Mouse (Mus musculus) thymus, postnatal 10 days (tissue): Measurements from ENCODE around the gene Gab1.

Source experiments
- DNase-seq, 2 experiments: peaks; one replicate each; pipeline ENCODE4 v3.0.0; 2021; ENCODE audit warnings: low spot score in 2 of 2

Gene Gab1

GRCm38 (mm10) chr8:80880196-80881106 lies at the start of gene Gab1:
TSS of gene Gab1 (minus strand) at chr8:80880519.
- DNase-seq = peak; percentile 66 to 69

- DNase-seq = no peak
These were observed 48.5 kb upstream of the Gab1 start for GRCm38 (mm10) chr8:80928770-80929169.

- DNase-seq = no peak
These were observed 43.5 kb upstream of the Gab1 start for GRCm38 (mm10) chr8:80923794-80924316.

GRCm38 (mm10) chr8:80922642-80923041 lies 42.3 kb upstream of the Gab1 start:
- DNase-seq = no peak

DNA sequence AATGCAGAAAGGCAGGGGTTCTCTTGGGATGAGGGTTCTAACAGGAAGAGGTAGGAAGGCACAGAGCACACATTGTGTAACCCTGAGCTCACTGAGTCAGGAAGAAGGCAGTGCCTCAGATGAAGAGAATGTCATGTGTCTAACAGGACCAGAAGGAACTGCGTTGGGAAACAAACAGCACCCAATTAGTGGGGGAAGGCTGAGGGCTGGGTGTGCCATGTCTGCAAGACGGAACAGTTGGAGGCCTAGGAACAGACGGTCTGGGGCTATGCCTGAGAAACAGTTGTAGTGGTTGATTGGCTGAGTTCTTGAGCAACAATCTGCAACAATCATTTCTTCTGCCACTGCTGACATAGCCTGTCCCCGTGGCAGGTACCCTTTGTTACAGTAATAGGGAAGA lies 38.8 kb upstream of the Gab1 start:
- DNase-seq = no peak

DNA sequence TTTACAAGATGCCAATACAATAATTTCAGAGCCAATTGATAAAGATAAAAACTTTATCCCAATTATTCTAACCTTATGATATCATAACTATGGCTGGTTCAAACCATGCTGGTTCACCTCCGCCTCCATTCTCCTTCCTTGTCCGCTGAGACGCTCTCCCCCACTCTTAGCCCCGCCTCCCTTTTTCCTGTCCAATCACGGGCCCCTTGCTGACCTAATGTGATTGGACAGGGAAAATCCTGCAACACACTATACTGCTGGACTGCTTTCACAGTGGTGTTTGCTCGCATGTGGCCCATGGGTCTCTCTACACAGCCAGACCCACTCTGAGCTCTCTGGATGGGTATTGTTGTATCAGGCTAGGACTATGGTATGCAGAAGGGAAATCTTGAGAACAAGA lies 38.2 kb upstream of the Gab1 start:
- no peak for DNase-seq

DNA sequence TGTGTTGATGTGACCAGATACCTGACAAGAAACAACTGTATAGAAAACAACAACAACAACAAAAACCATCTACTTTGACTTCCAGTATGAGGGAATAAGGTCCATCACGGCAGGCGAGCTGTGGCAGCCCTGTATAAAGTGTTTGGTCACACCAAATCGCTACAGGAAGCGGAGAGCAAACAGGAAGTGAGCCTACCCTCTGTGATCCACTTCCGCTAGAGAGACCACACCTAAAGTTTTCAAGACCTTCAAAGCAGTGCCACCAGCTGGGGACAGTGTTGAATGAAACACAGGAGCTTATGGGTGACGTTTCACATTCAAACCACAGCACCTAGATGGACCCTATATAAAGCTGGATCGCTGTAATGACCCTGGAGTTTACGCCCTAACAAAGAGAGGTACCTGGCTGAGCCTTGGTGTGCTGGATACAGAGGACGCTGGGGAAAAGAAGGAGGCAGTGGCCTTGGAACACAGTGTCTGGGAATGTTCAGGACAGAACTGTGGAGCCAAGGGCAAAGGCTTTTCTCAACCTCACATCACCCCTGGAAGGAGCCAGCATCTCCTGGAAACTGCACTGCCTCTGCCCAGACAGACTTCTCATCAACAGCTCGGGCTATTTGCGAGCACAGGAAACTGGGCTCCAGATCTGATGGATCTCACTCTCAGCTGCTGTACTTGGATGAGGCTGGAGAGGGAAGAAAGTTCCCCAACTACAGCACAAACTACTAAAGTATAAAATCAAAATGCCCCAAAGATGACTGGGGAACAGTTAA lies 36.3 kb upstream of the Gab1 start:
- no peak for DNase-seq

DNA sequence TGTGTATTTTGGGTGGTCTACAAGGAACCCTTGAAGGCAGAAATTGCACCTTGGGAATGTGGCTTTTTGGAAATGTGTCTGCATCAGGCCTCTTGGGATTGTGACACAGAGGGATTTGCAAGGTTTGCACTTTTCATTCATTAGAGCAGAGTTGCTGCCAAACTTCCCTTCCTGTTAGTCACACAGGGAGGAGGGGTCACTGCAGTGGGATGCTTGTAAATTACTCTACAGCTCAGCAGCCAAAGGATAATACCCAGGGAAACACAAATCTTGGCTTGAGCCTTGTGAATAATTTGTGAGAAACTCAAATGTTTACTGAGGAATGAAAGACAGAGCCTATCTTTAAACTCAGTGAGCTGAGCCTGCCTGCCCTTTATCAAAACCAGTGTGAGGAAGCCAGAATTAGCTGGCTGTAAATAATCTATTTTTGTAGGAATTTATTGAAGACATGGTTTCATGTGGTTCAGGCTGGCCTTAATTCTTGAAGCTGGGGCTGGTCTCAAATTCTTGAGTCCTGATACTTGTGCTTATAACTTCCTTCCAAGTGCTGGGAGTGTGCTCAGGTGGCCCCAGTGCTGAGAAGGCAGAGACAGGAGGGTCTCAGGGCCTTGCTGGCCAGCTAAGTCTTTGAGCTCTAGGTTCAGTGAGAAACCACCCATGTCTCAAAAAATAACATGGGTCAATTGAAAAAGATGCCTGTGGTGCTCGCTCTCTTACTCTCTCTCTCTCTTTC lies 32.9 kb upstream of the Gab1 start:
- DNase-seq = no peak

DNA sequence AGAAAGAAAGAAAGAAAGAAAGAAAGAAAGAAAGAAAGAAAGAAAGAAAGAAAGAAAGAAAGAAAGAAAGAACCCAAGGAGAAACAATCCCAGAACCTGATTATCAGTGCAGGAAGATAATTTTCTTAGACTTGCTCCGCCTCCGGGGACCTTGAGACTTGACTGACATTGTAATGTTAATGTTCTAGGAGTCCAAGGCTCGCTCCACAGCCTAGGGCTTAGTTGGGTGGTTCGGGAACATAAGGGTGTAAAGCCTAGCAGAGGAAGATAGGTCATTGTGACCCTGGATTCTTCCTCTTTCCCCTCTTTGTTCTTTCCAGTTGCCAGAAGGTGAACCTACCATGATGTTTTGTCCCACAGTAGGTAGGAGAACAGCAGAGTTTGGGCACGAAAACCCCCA lies 31.1 kb upstream of the Gab1 start:
- no peak for DNase-seq

DNA sequence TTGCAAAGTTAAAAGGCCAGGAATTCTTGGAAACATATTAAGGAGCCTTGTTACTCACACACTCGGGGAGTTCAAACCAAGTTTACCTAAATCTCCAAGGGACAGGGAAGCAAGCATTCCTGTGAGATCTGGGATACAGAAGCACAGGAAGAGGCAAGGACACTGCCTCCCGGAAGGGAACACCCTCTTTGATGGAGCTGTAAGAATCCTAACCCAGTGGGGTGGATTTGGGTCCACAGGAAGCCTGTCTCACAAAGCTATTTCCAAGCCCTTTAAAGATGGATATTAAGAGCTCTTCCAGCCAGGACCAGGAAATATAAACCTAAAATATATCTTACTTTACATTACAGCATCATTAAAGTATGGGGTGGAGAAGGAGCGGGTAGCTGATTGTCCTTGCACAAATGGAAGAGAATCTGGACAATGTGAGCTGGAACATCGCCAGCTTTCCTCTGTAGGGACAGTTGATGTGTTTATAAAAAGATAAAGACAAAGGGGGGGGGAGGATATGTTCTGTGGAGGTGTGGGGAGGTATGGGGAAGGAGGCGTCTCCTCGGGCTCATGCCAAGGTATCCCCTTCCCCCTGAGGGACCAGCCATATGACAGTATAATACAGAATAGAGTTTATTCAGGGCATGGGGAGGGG lies 28.1 kb upstream of the Gab1 start:
- no peak for DNase-seq

GRCm38 (mm10) chr8:80902354-80902753 lies 22.0 kb upstream of the Gab1 start:
- no peak for DNase-seq

DNA sequence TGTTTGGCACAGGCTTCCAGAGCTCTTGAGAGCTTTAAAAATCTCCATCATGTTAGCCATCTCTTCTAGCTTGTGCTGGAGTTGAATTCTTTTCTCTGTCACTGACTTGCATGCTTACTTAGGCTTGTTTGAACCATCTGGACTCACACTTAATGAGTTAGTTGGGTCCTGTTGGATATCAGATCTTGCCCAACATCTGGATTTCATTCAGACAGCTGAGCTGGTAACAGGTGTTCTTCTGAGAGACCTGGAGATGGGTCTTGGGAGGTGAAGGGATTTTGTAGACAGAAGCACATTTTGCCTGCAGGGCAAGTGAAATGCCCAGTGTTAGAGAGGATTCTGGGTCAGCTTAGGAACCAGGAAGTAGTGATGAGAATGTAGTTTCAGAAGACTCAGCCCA lies 19.0 kb upstream of the Gab1 start:
- DNase-seq = no peak

- DNase-seq = no peak
These were observed 15.7 kb upstream of the Gab1 start for GRCm38 (mm10) chr8:80896026-80896425.

GRCm38 (mm10) chr8:80895397-80895796 lies 15.1 kb upstream of the Gab1 start:
- no peak for DNase-seq

GRCm38 (mm10) chr8:80894528-80894927 lies 14.2 kb upstream of the Gab1 start:
- no peak for DNase-seq

- DNase-seq = peak; percentile 8 to 31
These were observed 708 bp downstream of the Gab1 start for GRCm38 (mm10) chr8:80879426-80880195.

DNA sequence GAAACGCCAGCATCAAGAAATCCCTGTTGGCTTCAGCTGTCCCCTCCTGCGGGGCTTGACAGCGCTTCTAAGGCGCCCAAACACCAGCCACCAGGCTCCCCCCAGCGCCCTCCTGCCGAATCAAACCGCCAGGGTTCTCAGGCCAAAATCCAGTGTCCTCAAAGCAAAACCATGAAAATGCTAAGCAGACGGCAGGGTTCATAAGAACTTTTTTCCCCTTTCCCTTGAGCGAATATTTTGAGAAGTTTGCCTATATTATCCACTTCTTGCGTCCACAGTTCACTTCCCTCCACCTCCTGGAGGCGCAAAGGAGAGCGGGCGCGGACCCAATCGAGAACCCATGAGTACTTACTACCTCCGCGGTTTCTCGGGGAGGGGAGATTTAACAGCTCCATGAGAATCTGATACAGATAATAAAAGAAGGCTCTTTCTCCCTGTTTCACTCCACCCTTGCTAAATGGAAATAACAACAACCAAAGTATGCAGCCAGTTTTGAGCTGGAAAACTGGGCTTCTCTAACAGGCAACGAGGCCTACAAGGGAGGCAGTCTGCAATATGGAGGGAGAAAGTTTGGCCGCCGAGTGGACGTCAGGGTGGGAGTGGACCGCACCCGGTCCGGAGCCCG lies 1.4 kb downstream of the Gab1 start:
- DNase-seq = no peak

DNA sequence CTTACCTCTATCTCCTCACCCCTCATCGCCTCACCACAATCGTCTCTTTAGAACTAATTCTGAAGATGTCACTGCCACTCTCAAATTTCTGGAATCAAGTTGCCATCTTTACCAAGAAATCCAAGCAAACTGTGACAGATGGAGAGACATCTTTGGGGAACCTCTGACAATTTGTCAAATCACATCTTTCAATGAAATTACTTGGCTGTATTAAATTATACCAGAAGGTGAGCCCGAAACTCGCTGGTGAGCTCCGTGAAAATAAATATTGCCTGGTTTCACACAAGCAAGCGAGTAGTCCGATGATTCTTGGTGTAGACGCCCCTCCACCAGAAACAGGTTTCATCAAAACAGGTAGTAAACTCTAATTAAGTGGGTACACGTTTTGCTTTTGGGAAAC lies 2.2 kb downstream of the Gab1 start:
- no peak for DNase-seq

DNA sequence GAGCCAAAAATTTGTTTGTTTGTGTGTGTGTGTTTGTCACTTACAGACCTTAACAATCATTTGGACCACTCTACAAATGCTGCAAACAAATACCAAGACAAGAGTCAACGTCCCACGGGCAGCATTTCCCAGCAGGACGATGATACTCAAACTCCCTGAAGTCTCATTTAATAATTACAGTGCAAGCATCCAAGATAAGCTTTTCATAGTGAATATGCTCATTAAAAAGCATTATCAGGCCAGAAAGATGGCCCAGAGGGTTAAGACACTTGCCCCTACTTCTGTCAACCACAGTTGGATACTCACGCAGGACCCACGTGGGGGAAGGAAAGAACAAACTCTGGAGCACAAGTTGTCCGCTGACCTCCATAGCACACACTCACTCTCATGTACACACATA lies 4.8 kb downstream of the Gab1 start:
- DNase-seq = no peak

DNA sequence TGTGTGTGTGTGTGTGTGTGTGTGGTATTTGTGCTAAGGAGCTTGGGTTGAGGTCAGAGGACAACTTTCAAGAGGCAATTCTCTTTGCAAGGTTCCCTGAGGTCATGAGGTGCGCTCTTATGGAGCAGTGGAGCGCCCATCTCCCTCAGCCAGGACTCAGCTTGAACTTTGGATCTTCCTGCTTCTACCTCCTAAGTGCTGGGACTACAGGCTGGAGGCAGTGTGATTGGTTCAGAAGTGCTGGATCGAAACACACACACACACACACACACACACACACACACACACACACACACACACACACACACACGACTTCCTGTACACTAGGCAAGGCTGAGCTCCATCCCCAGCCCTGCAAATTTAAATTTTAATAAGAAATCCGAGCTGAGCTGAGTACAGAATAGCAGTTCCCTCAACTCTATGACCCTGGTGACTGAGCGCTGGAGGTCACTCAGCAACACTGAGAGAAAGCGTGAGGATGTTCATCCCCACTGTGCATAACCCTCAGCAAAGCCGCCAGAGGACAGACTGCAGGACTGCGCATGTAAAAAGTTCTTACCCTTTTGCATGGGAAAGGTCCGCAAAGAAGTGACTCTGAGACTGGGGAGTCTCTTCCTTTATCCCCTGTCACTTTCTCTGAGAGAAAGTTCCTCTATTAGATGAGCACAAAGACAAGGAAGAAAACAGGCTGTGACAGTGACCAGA lies 6.4 kb downstream of the Gab1 start:
- DNase-seq = no peak
